Mouse (Mus musculus): Measurements from ENCODE around the gene Zfp948.

GRCm38 (mm10) chr17:21533961-21534360, 32.8 kb upstream of the Zfp948 start:
- TF ChIP-seq MXI1 (IDR thresholded peaks at IDR 0.05; ENCODE audit: low read depth, low read length) (no peak), CTCF (conservative IDR thresholded peaks at IDR 0.05 in 1 of 2, IDR thresholded peaks at IDR 0.05 in 1 of 2; ENCODE audit: low read depth in 2 of 2, low read length in 2 of 2) (no peak), SIN3A (IDR thresholded peaks at IDR 0.05; ENCODE audit: low read length) (no peak), EP300 (IDR thresholded peaks at IDR 0.05; ENCODE audit: low read length) (no peak), MAZ (IDR thresholded peaks at IDR 0.05; ENCODE audit: low read depth, low read length) (no peak), POLR2AphosphoS2 (IDR thresholded peaks at IDR 0.05; ENCODE audit: low read depth, low read length) (no peak), ZMIZ1 (IDR thresholded peaks at IDR 0.05; ENCODE audit: low read depth, low read length) (no peak)
